Mouse (Mus musculus) left cerebral cortex, postnatal 14 days (tissue): Measurements from ENCODE around the gene Gm26938. TPM values are rescaled to one million over a fixed set of nuclear protein-coding genes. Genes with fewer than 3 reads are reported as not detected.

Experiments
- DNase-seq, 2 experiments: peaks; one replicate each; pipeline ENCODE4 v3.0.0; 2021 to 2022; ENCODE audit warnings: low spot score in 2 of 2, mixed read lengths in 1 of 2
- intact Hi-C: fragments of 180-260 bp; cut with DNase I; formaldehyde crosslinking; loops from one replicate; pipeline ENCODE4 v1.15.1; 2025
- total RNA-seq, 2 experiments: library from RNA; stranded (reverse); gene quantifications; 2 replicates each; pipeline ENCODE4 v1.2.3; 2021

Gm26938 gene
- total RNA-seq, 2 experiments from 2014 or later = not detected

GRCm38 (mm10) chr5:139797473-139798167, 28.6 kb downstream of the Gm26938 start:
- DNase-seq = peak; percentile 82 to 90
- intact Hi-C loops = no loop called here

DNA sequence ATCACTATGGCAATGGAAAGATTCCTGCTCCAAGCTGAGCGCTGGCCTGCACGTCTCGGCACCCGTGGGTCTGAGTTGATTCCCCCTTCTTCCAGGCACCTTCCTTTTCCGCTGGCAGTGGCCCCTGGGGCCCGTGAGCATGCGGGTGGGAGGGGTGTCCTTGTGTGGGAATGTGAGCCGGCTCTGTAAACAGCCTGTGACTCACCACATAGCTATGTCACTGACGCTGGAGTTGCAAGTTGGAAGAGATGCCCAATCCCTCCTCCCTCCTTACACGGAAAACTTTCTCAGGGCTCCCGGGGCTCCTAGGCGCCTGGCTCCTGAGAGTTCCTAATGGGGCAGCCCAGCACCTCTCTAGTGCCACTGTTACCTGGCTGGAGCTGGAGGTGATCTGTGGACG, 29.3 kb downstream of the Gm26938 start:
- intact Hi-C loops = no loop called here

DNA sequence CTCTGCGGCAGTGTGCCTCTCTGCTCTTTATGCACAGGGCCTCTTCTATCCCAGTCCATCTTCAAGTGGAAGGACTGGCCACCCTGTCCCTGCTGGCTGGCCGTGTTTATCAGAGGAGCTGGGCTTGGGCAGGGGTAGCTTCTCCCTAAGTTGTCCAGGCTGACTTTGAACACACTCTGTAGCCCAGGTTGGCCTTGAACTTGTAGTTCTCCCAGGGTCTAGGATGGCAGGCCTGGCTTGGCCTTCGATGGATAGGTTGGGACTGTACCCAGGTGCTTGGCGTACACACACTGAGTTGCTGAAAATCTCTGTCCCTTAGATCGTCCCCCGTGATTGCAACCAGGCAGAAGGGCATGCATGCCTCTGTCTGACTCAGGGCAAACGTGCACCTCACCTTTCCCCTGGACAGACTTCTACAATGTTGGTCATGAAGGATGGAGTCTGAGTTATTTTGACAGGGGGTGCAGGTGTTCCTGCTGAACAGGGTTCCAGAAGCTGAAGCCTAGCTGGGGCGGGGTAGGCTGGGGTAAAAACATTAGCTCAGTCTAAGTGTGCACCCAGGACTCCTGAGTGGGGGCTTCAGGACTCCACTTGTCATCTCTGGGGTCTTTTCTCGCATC, 30.1 kb downstream of the Gm26938 start:
- intact Hi-C loops = no loop called here
- no peak for DNase-seq

More for the DNA sequence above, 29.3 kb downstream of the Gm26938 start:
- DNase-seq = peak; percentile 61 to 80

DNA sequence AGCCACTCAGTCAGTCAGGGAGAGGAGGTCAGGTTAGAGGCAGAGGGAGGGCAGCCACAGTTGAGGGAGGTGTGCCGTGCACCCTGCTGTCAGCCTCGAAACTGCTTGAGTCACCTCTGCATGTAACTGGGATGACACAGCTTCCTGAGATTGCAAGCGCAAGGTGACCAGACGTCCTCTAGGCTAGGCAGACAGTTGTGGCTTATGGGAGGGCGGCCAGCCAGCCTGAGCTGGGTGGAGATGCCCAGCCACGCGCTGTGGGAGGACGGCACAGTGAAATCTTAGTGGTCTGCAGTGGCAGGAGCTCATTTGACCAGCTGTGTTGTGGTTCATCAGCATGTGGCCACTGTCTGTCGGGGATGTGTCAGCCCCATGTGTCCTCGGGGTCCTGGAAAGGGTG, 31.3 kb downstream of the Gm26938 start:
- intact Hi-C loops = no loop called here
- no peak for DNase-seq

- intact Hi-C loops = no loop called here
Observed at GRCm38 (mm10) chr5:139794137-139794536, 32.1 kb downstream of the Gm26938 start.

GRCm38 (mm10) chr5:139793338-139794089, 32.7 kb downstream of the Gm26938 start:
- intact Hi-C loops = no loop called here
- DNase-seq = no peak

More at GRCm38 (mm10) chr5:139794137-139794536, 32.1 kb downstream of the Gm26938 start:
- DNase-seq = no peak

DNA sequence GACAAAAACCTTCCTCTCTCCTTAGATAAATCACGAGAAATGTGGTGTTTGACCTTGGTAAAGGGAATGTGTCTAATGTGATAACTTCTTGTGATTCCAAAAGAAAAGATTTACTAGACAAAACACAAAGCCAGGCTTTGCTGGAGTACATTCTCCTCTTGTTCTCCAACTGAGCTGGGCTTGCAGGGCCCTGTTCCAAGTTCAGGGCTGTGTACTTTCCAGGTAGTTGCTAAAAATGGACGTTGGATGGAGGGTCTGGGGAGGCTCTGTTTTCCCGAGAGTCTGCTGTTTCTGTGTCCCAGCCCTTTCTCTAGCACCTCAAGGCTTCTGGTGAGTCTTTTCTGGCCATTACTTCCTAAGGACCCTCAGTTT, 33.3 kb downstream of the Gm26938 start:
- intact Hi-C loops = no loop called here
- no peak for DNase-seq

DNA sequence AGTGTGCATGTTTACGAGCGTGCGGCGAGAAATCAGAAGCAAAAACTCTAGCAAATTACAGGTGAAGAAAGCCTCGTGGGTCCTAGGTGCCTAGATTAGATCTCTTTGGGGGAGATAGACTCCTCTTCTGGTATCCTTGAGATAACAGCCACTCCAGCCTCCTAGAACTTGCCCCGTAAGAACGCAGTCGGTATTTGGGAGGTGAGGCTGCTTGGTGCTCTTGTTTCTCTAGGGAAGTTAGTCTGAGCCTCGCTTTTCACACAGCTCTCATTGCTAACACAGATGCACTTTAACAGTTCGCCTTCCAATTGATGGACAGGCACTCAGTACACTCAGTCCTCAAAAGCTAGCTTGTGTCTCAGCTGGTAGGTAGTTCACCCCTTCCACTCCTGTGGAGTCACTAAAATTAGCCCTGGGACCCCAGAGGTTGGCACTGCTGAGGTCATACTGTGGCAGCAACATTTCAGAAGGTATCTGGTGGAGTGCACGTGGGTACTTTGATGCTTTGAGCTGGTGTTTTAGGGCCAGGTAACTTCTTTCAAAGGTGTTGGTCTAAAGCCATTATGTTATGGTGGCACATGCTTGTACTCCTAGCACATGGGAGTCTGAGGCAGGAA, 33.9 kb downstream of the Gm26938 start:
- no peak for DNase-seq
- intact Hi-C loops = no loop called here

DNA sequence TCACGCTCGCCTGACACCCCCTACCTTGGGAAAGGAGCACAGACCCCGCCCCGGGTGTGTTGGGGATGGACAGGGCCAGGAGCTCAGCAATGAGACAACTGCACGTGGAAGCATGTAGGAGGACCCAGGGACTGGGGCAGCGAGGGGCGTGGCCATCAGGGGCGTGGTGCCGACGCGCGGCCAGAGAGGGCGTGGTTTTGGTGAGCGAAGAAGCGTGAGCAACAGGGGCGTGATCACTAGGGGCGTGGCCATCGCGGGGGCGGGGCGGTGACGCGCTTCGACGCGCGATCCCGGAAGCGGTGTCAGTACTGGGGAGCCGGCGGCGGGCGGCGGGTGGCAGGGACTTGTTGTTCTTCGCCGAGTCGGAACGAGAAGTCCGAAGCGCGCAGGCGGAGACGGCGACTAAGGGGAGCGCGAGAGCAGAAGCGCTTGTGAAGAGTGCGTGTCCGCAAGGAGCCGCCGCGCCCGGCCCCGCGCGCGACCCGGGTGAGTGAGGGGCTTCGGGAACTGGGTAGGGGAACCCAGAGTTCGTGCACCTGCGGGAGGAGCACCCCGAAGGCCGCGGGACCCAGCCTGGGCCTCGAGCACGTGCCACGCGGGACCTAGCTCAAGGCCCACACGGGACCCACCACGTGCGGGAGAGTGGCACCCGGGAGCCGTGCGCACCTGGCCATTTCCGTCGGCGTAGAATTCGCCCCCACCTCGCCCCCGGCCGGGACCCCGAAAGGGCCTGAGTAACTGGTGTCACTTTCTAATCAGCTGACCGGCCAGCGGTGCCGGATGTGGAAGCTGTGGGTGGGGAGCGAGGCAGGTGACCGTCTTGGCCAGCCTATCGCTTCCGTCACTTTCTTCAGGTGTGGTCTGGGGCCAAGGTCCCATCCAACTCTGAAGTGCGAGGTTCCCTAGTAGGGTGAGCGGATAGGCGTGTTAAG, 34.7 kb downstream of the Gm26938 start, which contains the start of gene Mafk:
Gene Mafk, plus strand, starts transcription at position 287 of the 932 bp plus-strand sequence.
- peak; percentile 94 for DNase-seq
- intact Hi-C loops = no loop called here

GRCm38 (mm10) chr5:139789466-139789865, 36.7 kb downstream of the Gm26938 start:
- intact Hi-C loops = no loop called here

GRCm38 (mm10) chr5:139781406-139781805, 44.8 kb downstream of the Gm26938 start:
- intact Hi-C loops = no loop called here
- no peak for DNase-seq

More at GRCm38 (mm10) chr5:139789466-139789865, 36.7 kb downstream of the Gm26938 start:
- no peak for DNase-seq

GRCm38 (mm10) chr5:139776966-139777365, 49.2 kb downstream of the Gm26938 start:
- intact Hi-C loops = no loop called here
- DNase-seq = no peak

DNA sequence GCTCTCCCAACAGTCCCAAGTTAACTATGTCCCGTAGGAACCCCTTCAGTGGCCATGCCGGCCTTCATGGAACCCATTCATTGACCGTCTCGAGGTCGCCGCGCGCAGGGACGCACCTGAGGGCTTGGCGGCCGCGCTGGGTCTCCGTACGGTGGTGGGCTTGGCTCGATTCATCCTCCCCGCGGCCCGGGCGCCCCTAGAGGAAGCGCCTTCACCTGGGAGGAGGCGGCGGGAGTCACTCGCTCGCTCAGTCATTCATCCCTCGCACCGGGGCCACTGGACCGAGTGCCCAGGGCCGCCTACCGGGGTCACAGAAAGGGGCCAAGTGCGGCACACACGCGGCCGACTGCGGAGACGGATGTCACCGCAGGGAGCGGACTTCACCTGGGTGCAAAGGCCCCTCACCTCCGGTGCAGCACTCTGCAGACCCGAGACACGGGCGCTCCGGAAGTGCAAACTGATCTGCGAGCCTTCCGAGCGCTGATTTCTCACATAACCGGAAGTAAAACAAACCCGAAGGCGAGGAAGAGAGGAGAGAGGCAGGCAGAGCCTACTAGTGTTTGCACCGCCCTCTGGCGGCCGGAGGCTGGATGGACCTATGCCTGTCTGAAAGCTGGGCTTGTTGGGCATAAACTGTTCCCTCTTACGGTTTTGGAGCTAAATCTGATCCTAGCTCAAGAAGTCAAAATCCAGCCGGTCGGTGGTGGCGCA, 50.8 kb downstream of the Gm26938 start, which contains the start of gene Ints1:
Gene Ints1, minus strand, starts transcription at position 459 of the 711 bp plus-strand sequence.
- intact Hi-C loops = no loop called here

GRCm38 (mm10) chr5:139768216-139768615, 58.0 kb downstream of the Gm26938 start:
- intact Hi-C loops = no loop called here
- no peak for DNase-seq

More for the DNA sequence above, 50.8 kb downstream of the Gm26938 start, which contains the start of gene Ints1:
- DNase-seq = peak; percentile 99

- intact Hi-C loops = no loop called here
- DNase-seq = no peak
Observed at GRCm38 (mm10) chr5:139764296-139764695, 61.9 kb downstream of the Gm26938 start.

- peak; percentile 40 to 59 for DNase-seq
- intact Hi-C loops = loop anchor here (10.0 kb wide), 2 partner anchors 223 to 423 kb away; no protein-coding TSS in a partner anchor
Observed at GRCm38 (mm10) chr5:139758096-139758495, 68.1 kb downstream of the Gm26938 start.
